In genomic region chr6:143259870-143260559, GRCm38 (mm10) we compare ENCODE assay signal across 9 mouse cellular contexts.
A peak's percentile ranks its signal among the peaks of the same experiment; 100 is the strongest.
DNase-seq lines count a peak whose midpoint lies in the region; ATAC-seq and TF ChIP-seq lines count a peak whose summit lies in the region.
"Had no signal": no experiment of that assay in that cellular context is flagged by ENCODE, and none has a peak within 500 bp of the region (broad histone marks: within the 10 kb centered on the region; RNA-seq: fewer than 3 reads in every experiment).

No protein-coding gene starts in this region.

- H3K9ac ChIP-seq in hindbrain, embryonic 11.5 days (ENCODE audit: low read depth, low read length), result no peak overlapping the region

- peak; percentile 45 for DNase-seq in cerebellum, postnatal 10 days
- DNase-seq in cerebellum, adult 11-12 months, result no peak
- peak; percentile 72 for DNase-seq in brain, embryonic 14.5 days (ENCODE audit: low read depth)
- DNase-seq in hindbrain, embryonic 11.5 days (ENCODE audit: low spot score), result peak; percentile 57
- peak; percentile 16 for DNase-seq in lung, postnatal 25 days (ENCODE audit: low spot score)
- DNase-seq in spleen, postnatal 36 days (ENCODE audit: low spot score in 2 of 2), result no peak
- DNase-seq in layer of hippocampus, adult 8-10 months (ENCODE audit: low spot score in 2 of 2), result no peak

- peak; percentile 61 for ATAC-seq in hindbrain, embryonic 11.5 days (ENCODE audit: low FRiP score)
- ATAC-seq in frontal cortex, adult (ENCODE audit: low TSS enrichment), result no peak

- H3K4me1 ChIP-seq in hindbrain, embryonic 11.5 days (replicated peaks; ENCODE audit: control insufficient read depth, insufficient read depth, low read length), result peaks cover 2% of the 10 kb centered on the region; the same call in 1 of the 2 replicates

- H3K36me3 ChIP-seq in hindbrain, embryonic 11.5 days (ENCODE audit: control insufficient read depth, insufficient read depth, low read length), result no peaks in the 10 kb centered on the region

- no peak overlapping the region for H3K4me3 ChIP-seq in hindbrain, embryonic 11.5 days (ENCODE audit: low read depth, low read length)
- H3K4me3 ChIP-seq: myocyte had no signal

- TF ChIP-seq POLR2A in brain, embryonic 14.5 days (IDR thresholded peaks at IDR 0.05; ENCODE audit: borderline replicate concordance, extremely low read depth, insufficient read depth, insufficient read length, poor library complexity, severe bottlenecking), result no peak

- H3K4me2 ChIP-seq in hindbrain, embryonic 11.5 days (replicated peaks; ENCODE audit: low read depth, low read length), result peak overlapping the region; percentile 15

- no peaks in the 10 kb centered on the region for H3K27me3 ChIP-seq in hindbrain, embryonic 11.5 days (ENCODE audit: control insufficient read depth, insufficient read depth, low read length)

- WGBS in hindbrain, embryonic 11.5 days, result 49% methylated on average over 18 of the region's 18 CpGs

- no peak for TF ChIP-seq CTCF in brain, embryonic 14.5 days (IDR thresholded peaks at IDR 0.05; ENCODE audit: borderline replicate concordance, extremely low read depth, insufficient read depth, insufficient read length)

- H3K9me3 ChIP-seq in hindbrain, embryonic 11.5 days (ENCODE audit: control insufficient read depth, low read length), result no peaks in the 10 kb centered on the region

- no peak overlapping the region for H3K27ac ChIP-seq in hindbrain, embryonic 11.5 days (ENCODE audit: low read depth, low read length)

Comparison
In these comparisons a context has a peak if more than half of its experiments do, and no peak if none do; other contexts are left out.
1. DNase-seq: peak in cerebellum, postnatal 10 days (2 of 2), brain, embryonic 14.5 days (single experiment), hindbrain, embryonic 11.5 days (single experiment) and lung, postnatal 25 days (single experiment); none in cerebellum, adult 11-12 months (single experiment), spleen, postnatal 36 days (0 of 2) and layer of hippocampus, adult 8-10 months (0 of 2).